Mouse (Mus musculus) C2C12 (cell line): ENCODE measurements around the gene Col19a1.

Experiments used
- CTCF ChIP-seq: IDR thresholded peaks from one replicate; pipeline ENCODE4 v1.5.1; 2011; ENCODE audit not compliant: control insufficient read depth, insufficient read depth, insufficient read length
- FOSL1 ChIP-seq: IDR thresholded peaks from one replicate; pipeline ENCODE4 v1.8.0; 2011; ENCODE audit warnings: mild to moderate bottlenecking, low read length; ENCODE audit not compliant: poor library complexity, insufficient read depth, severe bottlenecking
- MAX ChIP-seq: IDR thresholded peaks from one replicate; pipeline ENCODE4 v1.6.1; 2011; ENCODE audit warnings: mild to moderate bottlenecking, control low read depth
- MYOD1 ChIP-seq: IDR thresholded peaks from one replicate; pipeline ENCODE4 v1.6.1; 2011; ENCODE audit warnings: low read depth; ENCODE audit not compliant: control insufficient read depth, insufficient read length
- MYOG ChIP-seq: IDR thresholded peaks from one replicate; pipeline ENCODE4 v1.6.1; 2011; ENCODE audit not compliant: control insufficient read depth, insufficient read length; ENCODE audit errors: extremely low read depth

DNA sequence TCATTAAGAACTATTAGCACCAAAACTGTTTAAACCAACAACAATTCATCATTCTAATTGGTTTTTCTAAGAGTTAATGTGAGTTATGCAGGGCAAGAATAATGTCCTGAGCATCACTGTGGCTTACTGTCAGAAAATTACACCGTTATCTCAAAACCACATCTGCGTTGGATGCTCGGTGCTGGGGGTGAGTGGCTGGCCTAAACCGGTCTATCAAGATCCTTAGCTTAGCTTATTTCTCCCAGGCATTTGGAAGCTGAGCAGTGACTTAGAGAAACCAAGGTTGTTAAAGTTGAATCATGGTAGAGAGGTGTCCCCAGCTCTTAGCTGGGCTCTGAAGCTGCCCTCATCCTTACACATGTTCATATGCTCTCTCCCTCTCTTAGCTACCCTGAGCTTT, 276.4 kb downstream of the Col19a1 start:
- no peak for TF ChIP-seq CTCF
- TF ChIP-seq FOSL1 = no peak
- no peak for TF ChIP-seq MYOG
- no peak for TF ChIP-seq MAX
- no peak for TF ChIP-seq MYOD1
